Mouse (Mus musculus): Measurements from ENCODE around the gene Tssc4. TPM values are rescaled to one million over a fixed set of nuclear protein-coding genes. Genes with fewer than 3 reads are reported as not detected.

Gene Tssc4
- total RNA-seq, 2 experiments from 2014 or later, result 32.6 to 33.9 TPM

DNA sequence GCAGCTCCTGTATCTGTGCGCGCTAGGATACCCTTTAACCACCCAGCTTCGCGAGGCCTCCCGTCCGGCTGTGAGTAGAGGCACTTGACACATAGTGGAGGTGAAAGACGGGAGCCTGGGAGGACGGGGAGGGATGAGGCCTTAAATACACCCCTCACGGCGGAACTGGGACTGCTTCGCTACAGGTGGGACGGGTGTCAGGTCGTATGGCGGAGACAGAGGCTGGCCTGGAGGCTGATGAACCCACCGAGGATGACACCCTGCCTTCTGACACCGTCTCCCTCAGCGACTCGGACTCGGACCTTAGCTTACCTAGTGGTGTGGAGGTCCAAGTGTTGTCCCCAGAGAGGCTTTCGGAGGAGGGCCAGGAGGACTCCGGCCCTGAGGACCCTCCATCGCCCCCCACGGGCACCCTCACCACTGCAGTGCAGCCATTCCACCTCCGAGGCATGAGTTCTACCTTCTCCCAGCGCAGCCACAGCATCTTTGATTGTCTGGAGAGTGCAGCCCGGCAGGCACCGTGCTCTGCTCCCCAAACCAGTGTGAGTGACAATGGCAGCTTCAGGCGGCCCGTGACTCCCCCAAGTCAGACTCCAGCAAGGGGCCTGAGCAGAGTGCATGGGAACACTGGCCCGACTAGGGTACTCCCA is 827 bp downstream of the Tssc4 start:
- no peak for DNase-seq

DNA sequence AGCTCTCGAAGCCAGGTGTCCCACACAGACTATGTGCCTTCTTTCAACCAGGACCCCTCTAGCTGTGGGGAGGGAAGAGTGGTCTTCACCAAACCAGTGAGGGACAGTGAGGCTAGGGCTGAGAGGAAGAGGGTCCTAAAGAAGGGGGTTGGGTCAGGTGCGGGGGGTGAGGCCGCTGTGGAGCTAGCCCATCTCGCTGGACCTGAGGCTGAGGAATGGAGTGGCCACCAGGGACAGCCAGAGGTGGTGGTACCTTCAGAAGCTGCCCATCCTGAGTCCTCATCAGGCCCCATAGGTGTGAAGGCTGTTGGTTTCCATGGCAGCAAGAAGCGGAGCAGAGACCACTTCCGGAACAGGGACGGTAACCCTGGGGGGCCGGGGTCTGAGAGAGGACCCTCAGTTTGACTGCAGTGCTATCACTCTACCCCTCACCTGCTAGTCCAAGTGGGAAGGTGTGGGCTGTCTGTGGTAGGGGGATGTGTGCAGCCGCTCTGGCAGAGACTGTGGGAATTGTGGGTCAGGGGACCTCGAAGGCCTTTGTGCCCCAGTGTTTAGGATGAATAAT is 1.5 kb downstream of the Tssc4 start:
- no peak for DNase-seq

DNA sequence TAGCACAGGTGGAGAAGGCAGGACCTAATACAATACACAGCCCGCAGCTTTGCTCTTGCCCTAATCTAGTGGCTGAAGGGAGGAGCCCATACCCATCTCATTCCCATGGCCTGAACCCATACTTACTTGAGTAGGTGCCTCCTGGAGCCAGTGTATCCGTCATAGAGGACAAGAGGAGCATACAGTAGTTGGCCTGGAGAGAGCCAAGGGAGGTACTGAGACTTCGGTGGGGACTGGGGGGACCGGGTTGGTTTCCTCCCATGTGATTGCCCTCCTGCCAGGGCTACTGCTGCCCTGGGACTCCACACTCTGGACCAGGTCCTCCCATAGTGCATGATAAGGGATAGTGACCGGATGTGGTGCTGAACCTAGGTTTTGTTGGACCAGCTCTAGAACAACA is 3.6 kb downstream of the Tssc4 start:
- DNase-seq, result no peak

DNA sequence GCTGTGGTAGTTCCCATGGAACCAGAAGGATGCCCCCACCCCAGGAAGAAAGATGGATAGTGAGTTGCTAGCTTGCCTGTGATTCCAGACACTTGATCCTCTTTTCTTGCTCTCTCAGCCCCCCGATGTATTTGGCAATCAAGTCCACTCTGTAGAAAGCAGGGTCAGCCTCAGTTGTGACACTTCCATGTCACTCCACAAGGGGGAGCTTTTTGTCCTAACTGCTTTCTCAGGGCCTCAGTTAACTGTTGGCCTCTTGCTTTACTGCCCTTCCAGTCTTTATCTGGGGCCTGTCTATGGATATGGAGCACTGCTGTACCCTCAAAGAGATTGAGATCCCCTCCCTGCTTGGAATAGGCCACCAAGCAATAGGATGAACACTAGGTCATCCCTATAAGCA is 4.0 kb downstream of the Tssc4 start:
- DNase-seq, result peak; percentile 65

DNA sequence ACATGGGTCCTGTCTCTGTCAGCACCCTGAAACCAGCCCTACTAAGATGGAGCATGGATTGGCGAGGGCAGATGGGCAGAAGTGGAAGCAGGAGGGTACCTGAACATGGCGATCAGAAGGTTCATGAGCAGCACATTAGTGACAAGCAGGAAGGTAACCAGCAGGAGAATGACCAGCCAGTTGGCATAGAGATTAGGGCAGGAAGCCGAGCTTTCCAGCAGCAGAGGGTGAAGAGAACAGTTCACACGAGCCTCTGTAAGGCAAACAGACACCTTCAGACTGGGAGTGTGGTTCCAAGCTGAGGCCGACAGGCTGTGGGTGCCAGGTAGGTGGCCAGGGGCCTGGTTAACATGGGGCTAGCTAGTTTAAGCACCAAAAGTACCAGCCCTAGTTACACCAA is 6.3 kb downstream of the Tssc4 start:
- DNase-seq, result no peak

DNA sequence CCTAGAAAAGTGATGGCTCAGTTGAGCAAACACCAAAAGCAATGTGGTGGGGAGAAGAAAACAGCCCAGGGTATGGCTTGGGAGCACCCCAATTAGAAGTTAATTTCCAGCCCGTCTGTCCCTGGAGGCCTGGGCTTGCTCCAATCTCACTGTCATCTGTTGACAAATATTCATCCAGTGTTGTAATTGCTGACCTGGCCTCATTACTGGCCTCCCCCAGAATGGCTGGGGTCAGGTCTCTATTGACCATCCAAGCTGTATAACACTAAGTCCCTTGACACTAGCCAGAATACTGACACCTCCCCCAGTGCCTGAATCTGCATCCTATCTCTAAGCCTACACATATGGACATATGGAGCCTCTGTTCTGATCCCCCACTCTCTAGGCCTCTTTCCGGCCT is 8.3 kb downstream of the Tssc4 start:
- no peak for DNase-seq

DNA sequence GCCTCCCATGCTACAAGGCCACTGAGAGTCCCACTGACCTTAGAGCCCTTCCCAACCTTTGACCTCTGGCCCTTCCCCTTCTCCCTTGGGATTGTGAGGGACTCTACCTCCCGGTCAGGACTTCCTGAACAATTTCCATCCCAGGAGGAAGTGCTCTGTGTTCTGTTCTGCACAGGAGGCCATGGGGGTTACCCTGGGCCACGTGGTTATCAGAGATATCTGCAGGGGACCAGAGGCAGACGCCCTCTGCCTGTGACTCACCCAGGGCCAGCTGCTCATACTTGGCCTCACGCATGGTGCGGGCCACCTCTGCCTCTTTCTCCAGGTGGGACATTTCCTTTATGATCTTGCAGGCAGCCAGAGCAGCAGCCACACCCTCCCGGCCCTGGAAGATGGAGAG is 13.0 kb downstream of the Tssc4 start:
- no peak for DNase-seq

DNA sequence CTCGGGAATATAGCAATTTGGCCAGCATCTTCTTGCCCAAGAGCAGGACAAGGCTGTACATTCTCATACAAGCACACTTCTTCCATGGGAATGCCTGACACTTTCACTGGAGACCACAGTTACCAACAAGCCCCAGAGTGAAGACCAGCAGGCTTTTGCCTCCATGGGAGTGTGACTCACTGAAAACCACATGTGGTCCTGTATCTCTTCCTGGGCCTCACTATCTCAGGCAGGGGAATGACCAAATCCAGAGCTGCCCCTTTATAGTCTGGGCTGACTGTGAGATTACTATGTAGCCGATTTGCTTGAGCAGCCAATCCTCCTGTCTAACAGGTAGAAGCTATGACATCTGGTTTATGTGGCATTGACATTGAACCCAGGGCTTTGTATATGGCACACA is 14.7 kb downstream of the Tssc4 start:
- DNase-seq, result no peak

DNA sequence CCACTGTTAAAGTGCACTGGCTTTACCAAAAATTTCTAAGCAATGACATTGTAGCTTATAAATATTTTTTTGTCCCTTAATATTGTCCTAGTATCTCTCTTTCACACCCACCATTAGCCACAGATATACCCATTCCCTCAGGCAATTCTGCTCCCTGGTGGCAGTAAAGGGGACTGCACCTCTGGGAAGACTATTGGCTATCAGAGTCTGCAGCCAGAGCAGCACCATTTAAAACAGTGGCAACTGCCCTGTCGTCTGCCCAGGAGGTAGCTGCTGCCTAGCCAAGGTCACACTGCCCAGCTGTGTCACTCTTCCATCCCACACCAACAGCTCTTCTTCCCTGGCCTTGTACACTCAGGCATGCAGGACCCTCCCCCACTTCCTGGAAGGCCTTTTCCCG is 17.3 kb downstream of the Tssc4 start:
- DNase-seq, result peak; percentile 87

DNA sequence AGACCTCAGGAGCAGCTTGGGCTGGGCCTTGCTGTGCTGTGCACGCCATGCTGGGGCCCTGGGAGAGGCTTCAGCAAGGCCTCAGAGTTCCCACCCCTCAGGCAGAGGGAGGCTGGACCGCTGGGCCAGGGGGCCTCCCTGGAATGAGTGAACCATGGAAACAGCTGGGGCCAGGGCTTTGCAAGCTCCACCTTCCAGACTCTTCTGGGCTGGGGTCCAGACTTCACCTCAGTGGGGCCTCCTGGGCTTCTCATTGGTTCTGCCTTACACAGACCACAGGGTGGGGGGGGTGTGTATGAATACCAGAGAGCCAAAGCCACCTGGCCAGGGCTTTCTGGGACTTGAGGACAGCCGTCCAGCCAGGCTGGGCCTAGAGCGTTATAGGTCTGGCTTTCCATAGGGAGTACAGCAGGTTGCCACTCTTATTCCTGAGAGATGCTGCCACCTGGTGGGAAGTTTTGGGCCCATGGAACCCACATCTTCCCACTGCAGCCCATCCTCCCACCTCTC is 18.1 kb downstream of the Tssc4 start:
- DNase-seq, result peak; percentile 79

DNA sequence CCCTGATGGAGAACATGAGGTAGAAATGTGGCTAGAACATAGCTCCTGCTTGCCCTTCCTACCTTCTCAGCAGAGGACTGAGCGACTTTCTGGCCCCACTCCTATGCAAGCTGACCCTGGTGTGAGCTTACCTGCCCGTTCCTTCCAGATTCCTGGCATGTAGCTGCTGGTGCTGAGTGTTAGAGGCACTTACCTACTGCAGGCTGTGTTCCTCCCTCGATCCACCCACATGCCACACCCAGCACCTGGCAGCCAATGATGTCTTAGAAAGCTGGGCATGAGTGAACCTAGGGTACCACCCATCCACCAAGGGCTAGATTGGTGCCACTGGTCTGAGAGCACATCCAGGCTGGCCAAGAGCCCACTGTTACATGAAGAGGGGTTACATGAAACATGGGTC is 24.8 kb downstream of the Tssc4 start:
- DNase-seq, result no peak

DNA sequence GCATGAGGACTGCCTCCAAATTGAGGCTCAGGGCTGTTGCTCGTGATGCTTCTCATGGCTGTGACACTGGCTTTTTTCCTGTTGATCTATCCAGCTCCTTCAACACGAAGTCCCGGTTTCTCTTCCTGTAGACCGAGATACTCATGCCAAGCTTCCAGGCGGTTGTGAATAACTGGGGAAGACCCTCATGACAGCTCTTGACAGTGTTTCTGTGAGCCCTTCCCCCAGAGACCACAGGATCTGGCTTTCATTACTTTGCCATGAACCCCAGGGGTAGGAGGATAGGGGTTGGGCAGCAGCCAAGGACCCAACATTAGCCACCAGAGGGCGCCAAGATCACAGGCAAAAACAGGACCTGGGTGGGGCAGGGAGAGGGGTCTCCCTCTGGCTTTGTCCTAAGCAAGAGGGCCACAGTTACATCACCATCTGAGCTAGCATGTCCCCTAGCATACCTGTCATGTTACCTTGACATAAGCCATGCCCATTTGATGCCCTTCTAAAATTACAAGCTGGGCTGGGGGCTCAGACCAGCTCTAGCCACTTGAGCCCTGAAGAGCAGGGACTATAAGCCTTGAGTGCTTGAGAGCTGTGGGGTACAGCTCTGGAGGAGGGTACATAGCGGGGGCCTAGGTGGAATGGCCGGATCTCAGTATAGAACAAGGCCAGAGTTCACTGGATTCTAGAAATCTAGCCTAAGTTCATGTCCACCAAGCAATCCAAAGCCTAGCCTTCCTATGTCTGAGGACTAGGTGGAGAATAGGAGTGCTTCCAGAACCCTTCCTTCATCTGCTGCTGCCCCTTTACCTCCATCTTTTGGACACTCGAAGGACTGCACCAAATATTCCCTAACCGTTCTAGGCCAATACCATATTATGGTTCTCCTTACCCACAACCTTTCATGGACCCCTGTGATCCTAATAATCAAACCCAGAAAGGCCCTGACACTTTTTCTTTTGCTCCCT is 25.8 kb downstream of the Tssc4 start, which contains the start of gene Trpm5:
Gene Trpm5, minus strand, starts transcription at position 51 of the 962 bp plus-strand sequence.
- DNase-seq, result peak; percentile 89

DNA sequence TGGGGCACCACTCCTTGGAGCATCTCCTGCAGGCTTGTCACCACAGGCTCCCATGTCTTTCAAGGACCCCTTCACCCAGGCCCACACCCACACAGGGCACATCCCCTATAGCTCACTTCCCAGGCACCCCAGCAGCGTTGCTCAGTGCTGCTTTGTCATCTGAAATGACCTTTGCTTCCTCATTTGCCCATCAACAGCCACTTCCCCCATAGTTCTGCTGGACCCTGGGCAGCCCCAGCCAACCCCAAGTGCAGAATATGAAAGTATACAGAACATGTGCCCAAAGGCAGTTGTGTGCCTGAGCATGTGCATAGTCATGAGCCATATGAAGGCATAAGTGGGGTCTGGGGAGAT is 26.5 kb downstream of the Tssc4 start:
- no peak for DNase-seq

DNA sequence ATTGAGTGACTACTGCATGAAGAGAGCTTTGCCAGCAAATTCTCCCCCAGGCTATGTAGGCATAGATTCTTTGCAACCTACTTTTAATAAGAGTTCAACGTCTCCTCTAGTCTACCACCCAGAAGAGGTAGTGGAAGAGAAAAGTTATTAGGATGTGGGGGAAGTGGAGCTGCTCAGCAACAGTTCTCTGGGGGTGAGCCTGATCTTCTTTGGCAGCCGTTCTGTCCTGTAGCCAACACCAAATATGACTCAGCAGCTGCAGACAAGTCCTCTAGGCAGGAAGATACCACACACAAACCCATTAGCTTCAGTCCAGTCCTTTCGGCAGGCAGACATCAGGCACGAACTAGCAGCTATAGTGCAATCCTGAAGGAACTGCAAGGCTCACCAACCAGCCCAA is 31.7 kb downstream of the Tssc4 start:
- no peak for DNase-seq

DNA sequence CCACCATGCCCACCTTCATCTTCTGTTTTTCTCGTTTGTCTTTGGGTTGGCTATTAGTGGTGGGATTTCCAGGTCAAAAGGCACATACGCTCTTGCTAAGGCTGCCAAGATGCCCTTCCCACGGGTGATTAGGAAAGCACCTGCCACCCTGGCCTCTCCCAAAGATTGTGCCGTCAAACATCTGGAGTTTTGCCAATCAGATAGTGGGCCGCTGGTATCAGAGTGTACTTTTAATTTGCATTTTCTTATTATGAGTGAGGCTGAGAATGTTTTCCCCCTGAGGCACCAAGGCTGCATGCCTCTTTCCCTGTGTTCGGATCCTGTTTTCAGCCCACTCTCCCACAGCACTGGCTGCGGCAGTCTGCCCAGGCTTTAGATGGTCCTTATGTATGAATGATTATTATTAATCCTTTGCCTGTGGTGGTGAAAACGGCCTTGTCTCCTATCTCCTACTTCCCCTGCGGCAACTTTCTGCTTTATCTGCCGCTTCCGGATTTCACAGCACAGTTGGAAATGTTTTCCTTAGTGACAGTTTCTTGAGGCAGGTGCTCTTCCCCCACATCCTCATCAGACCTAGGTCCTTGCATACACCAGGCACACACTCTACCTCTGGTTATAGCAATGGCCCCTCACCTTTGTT is 36.3 kb downstream of the Tssc4 start:
- DNase-seq, result no peak

DNA sequence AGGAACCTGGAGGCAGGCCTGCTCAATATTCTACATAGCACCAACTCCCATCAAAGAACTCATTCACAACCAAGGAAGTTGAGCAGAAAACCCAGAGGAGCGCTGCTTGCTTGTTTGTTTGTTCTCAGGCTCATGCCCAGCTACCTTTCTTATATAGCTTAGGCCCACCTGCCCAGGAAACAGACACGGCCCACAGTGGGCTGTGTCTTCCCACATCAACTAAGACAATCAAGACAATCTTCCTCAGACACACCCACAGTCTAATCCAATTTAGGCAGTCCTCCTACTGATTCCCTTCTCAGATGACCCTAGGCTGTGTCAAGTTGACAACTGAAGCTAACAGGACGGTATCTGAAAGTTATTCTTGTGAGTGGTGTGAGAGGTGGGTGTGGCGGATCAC is 37.0 kb downstream of the Tssc4 start, which contains the start of gene Kcnq1:
Gene Kcnq1, plus strand, starts transcription at position 301 of the 400 bp plus-strand sequence.
- DNase-seq, result no peak

DNA sequence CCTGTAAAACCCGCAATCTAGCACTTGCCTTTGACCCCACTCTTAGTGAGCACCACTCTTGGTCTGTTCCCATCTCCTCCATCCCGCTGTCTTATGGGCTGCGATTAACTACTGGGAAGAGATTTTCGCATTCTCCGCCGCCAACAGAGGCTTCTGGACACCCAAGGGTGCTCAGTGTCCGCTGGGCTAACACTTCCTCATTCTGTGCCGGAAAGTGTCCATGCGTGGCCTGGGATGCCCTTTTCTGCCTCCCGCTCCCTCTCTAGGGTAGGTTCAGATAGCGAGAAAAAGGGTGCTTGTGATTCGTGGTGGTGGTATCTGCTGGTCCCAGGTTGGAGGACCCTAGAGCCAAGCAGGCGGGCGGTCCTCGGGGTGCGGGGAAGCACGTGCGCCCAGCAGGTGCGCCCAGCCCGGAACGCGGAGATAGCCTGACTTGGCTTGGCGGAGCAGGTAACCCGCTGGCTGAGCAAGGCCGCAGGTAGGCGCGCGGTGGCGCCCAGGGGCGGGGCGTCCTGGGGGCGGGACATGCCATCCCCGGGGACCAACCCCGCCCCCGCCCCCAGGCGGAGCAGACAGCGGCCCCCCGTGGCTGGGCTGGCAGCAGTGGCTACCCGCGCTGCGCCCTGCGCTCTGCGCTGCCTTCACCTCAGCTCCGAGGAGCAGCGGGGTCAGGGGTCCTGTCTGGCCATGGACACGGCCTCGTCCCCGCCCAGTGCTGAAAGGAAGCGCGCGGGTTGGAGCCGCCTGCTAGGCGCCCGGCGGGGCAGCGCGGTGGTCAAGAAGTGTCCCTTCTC is 37.8 kb downstream of the Tssc4 start:
- peak; percentile 78 for DNase-seq

DNA sequence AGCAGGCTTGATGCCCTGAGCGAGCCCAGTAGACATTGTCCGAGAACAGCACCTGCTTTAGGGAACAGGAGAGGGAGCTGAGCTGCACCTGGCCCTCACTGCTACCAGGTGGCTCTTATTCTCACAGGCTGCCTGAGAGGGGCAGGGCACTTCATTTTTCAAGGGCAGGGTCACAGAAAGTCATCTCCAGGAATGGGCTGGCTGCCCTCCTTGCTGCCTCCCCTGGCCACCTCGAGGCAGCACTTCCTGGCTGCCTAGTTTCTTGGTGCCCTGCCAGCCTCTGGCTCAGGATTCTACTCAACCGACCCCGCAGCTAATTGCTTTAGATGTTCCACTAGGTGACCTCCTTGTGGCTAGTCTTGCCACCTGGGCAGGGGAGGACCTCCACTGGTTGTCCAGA is 39.2 kb downstream of the Tssc4 start:
- DNase-seq, result peak; percentile 80

DNA sequence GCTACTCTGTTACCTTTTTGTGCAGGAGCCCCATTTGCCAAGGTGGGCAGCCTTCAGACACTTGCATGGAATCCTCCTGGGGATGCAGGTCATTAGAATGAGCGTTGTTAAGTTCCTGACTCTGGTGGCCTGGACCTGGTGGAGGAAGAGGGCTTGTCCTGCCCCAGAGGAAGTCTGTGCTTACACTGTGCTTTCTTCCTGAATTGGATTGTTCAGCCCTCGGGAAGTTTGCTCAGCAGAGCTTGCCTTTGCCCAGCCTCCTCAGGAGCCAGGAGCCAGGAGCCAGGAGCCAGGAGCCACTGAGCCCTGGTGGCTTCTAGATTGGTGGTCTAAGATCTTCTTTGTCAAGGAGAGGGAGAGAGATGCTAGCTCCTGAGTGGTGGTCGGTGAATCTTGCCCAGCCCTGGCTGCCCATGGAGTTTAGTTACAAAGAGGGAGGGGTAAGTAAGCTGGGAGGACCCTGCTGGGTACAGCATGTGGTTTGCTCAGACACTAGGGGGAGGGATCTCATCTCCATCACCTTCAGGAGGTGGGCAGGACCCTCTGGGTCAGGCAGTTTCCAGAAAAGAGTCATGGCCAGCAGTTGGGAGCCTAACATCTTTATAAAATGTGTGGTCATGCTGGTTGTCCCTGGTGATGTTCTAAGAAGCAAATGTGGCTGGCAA is 40.1 kb downstream of the Tssc4 start:
- no peak for DNase-seq

DNA sequence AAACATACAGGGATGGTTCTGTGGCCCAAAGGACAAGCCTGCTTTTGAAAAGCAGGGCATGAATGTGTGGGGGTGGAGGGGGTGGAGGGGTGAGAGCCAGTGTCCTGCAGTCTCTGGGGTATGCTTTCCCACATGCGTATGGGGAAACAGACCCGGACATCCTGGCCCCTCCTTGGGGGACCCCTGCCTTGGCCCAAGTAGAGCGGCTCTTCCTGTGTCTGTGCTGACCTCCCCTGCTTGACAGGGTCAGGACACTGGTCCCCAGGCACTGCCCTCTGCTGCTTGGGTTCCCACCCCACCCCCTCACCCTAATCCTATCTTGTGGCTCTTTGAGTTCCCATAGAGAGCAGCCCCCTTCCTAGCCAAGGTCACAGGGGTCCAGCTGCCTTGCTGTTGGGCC is 40.6 kb downstream of the Tssc4 start:
- no peak for DNase-seq

DNA sequence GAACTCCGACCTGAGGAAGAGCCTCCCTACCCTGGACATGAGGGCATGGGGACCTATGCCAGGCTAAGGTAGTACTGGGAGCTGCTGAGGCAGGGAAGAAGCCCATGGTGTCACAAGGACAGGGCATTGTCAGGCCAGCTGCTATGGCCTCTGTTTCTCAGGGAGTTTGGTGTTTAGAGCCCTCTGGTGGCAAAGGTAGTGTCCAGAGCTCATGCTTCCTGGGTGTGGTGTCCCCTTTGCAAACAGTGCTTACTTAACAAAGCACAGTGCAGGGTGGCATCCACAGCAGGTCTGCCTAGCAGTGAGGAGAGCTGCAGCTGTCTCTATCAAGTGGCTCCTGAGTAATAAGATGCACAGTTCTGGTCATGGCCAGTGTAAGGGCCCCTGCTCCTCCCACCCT is 41.8 kb downstream of the Tssc4 start:
- no peak for DNase-seq
